Mouse (Mus musculus) olfactory bulb, adult 2 months (tissue): ENCODE results near the gene Sytl3.

Source experiments
- CTCF ChIP-seq: fragments of 200-500 bp; IDR thresholded peaks from 2 replicates; pipeline ENCODE4 v1.5.1; 2012; ENCODE audit warnings: low read depth, mild to moderate bottlenecking, low read length, moderate library complexity; ENCODE audit not compliant: insufficient read depth
- POLR2A ChIP-seq: fragments of 200-500 bp; IDR thresholded peaks from 2 replicates; pipeline ENCODE4 v1.6.1; 2012; ENCODE audit warnings: mild to moderate bottlenecking, low read depth, low read length, moderate library complexity; ENCODE audit not compliant: insufficient read depth

- no peak for TF ChIP-seq POLR2A
- TF ChIP-seq CTCF = no peak
Observed at GRCm38 (mm10) chr17:6780521-6781115, 121.7 kb downstream of the Sytl3 start.
